13 mouse cellular contexts compared by ENCODE assay signal in genomic region chr6:127605067-127606025, GRCm38 (mm10). TPM values are rescaled to one million over a fixed set of nuclear protein-coding genes. Genes with fewer than 3 reads are reported as not detected.
DNase-seq lines count a peak whose midpoint lies in the region; ATAC-seq and TF ChIP-seq lines count a peak whose summit lies in the region.
"Had no signal": no experiment of that assay in that cellular context is flagged by ENCODE, and none has a peak within 500 bp of the region (broad histone marks: within the 10 kb centered on the region; RNA-seq: fewer than 3 reads in every experiment).

No protein-coding gene starts in this region.

- no peak for DNase-seq in kidney, adult 18-20 months
- peak; percentile 68 for DNase-seq in limb, embryonic 14.5 days (ENCODE audit: low spot score)
- DNase-seq in gastrocnemius, postnatal 10 days = no peak
- DNase-seq in ovary, postnatal 10 days (ENCODE audit: low spot score) = no peak
- DNase-seq: cerebellum, adult 8-10 months; embryo, embryonic 11 days; heart, adult 11 months had no signal

- peak; percentile 90 for ATAC-seq in kidney, embryonic 15.5 days (replicated peaks; ENCODE audit: low FRiP score)
- ATAC-seq in embryonic facial prominence, embryonic 13.5 days (ENCODE audit: insufficient number of reproducible peaks, insufficient read depth, low FRiP score, low TSS enrichment, low read depth) = no peak
- peak; percentile 72 for ATAC-seq in forebrain, embryonic 16.5 days
- peak; percentile 85 for ATAC-seq in limb, embryonic 14.5 days (ENCODE audit: low FRiP score, low read depth)
- ATAC-seq: liver, embryonic 12.5 days had no signal

- H3K27ac ChIP-seq in kidney, embryonic 15.5 days = peak overlapping the region; percentile 65
- H3K27ac ChIP-seq in embryonic facial prominence, embryonic 13.5 days = peak overlapping the region; percentile 55; the same call in 1 of the 2 replicates
- no peak overlapping the region for H3K27ac ChIP-seq in forebrain, embryonic 16.5 days (ENCODE audit: low read length)
- no peak overlapping the region; the same call in 1 of the 2 replicates for H3K27ac ChIP-seq in limb, embryonic 14.5 days (replicated peaks; ENCODE audit: low read depth, low read length)
- H3K27ac ChIP-seq: liver, embryonic 12.5 days had no signal

- H3K4me3 ChIP-seq in kidney, embryonic 15.5 days (replicated peaks) = no peak overlapping the region
- no peak overlapping the region for H3K4me3 ChIP-seq in embryonic facial prominence, embryonic 13.5 days
- H3K4me3 ChIP-seq in forebrain, embryonic 16.5 days (replicated peaks; ENCODE audit: low read length) = no peak overlapping the region
- no peak overlapping the region for H3K4me3 ChIP-seq in limb, embryonic 14.5 days (replicated peaks; ENCODE audit: low read length)
- H3K4me3 ChIP-seq: liver, embryonic 12.5 days; myocyte had no signal

- no peaks in the 10 kb centered on the region for H3K27me3 ChIP-seq in kidney, embryonic 15.5 days
- H3K27me3 ChIP-seq in embryonic facial prominence, embryonic 13.5 days = no peaks in the 10 kb centered on the region
- H3K27me3 ChIP-seq in forebrain, embryonic 16.5 days (replicated peaks; ENCODE audit: control insufficient read depth, insufficient read depth, low read length) = no peaks in the 10 kb centered on the region
- H3K27me3 ChIP-seq in limb, embryonic 14.5 days (ENCODE audit: control insufficient read depth, insufficient read depth, low read length) = no peaks in the 10 kb centered on the region
- H3K27me3 ChIP-seq: CH12.LX; liver, embryonic 12.5 days had no signal

- no peaks in the 10 kb centered on the region; the same call in 1 of the 2 replicates for H3K36me3 ChIP-seq in kidney, embryonic 15.5 days
- H3K36me3 ChIP-seq in embryonic facial prominence, embryonic 13.5 days = peaks cover 7% of the 10 kb centered on the region; the same call in 1 of the 2 replicates
- no peaks in the 10 kb centered on the region for H3K36me3 ChIP-seq in forebrain, embryonic 16.5 days (ENCODE audit: control insufficient read depth, insufficient read depth)
- no peaks in the 10 kb centered on the region for H3K36me3 ChIP-seq in limb, embryonic 14.5 days (ENCODE audit: control insufficient read depth, insufficient read depth, low read length)

- H3K4me1 ChIP-seq in kidney, embryonic 15.5 days = peaks cover 20% of the 10 kb centered on the region; the same call in 1 of the 2 replicates
- peaks cover 12% of the 10 kb centered on the region; the same call in 1 of the 2 replicates for H3K4me1 ChIP-seq in embryonic facial prominence, embryonic 13.5 days
- H3K4me1 ChIP-seq in forebrain, embryonic 16.5 days (replicated peaks; ENCODE audit: control insufficient read depth, insufficient read depth, low read length) = no peaks in the 10 kb centered on the region
- peaks cover 11% of the 10 kb centered on the region for H3K4me1 ChIP-seq in limb, embryonic 14.5 days (ENCODE audit: control insufficient read depth, insufficient read depth, low read length)
- H3K4me1 ChIP-seq: liver, embryonic 12.5 days had no signal

- H3K9me3 ChIP-seq in kidney, embryonic 15.5 days (replicated peaks) = no peaks in the 10 kb centered on the region; the same call in 1 of the 2 replicates
- peaks cover 6% of the 10 kb centered on the region for H3K9me3 ChIP-seq in embryonic facial prominence, embryonic 13.5 days
- H3K9me3 ChIP-seq in forebrain, embryonic 16.5 days (ENCODE audit: control insufficient read depth, low read length) = no peaks in the 10 kb centered on the region; the same call in 1 of the 2 replicates
- no peaks in the 10 kb centered on the region for H3K9me3 ChIP-seq in limb, embryonic 14.5 days (ENCODE audit: control insufficient read depth, low read length)

- no peak overlapping the region for H3K4me2 ChIP-seq in kidney, embryonic 15.5 days
- no peak overlapping the region for H3K4me2 ChIP-seq in embryonic facial prominence, embryonic 13.5 days
- no peak overlapping the region for H3K4me2 ChIP-seq in forebrain, embryonic 16.5 days (ENCODE audit: low read length)
- peak overlapping the region; percentile 16; the same call in 1 of the 2 replicates for H3K4me2 ChIP-seq in limb, embryonic 14.5 days (replicated peaks; ENCODE audit: low read depth, low read length, severe bottlenecking)
- H3K4me2 ChIP-seq: liver, embryonic 12.5 days had no signal

- WGBS in kidney, embryonic 15.5 days = 34% methylated on average over 15 of the region's 15 CpGs
- WGBS in embryonic facial prominence, embryonic 13.5 days = 43% methylated on average over 15 of the region's 15 CpGs
- 69% methylated on average over 15 of the region's 15 CpGs for WGBS in forebrain, embryonic 16.5 days
- 18% methylated on average over 15 of the region's 15 CpGs for WGBS in limb, embryonic 14.5 days

- TF ChIP-seq POLR2A in limb, embryonic 14.5 days (IDR thresholded peaks at IDR 0.05; ENCODE audit: borderline replicate concordance, extremely low read depth, insufficient read depth, insufficient read length) = no peak

- no peak overlapping the region for H3K9ac ChIP-seq in kidney, embryonic 15.5 days
- H3K9ac ChIP-seq in embryonic facial prominence, embryonic 13.5 days = no peak overlapping the region
- no peak overlapping the region for H3K9ac ChIP-seq in forebrain, embryonic 16.5 days (replicated peaks; ENCODE audit: low read depth, low read length)
- no peak overlapping the region for H3K9ac ChIP-seq in limb, embryonic 14.5 days (ENCODE audit: low read depth, low read length, severe bottlenecking)
- H3K9ac ChIP-seq: liver, embryonic 12.5 days had no signal

RNA-seq across cellular contexts. Expression of gene Cracr2a, which starts 44.2 kb away (rescaled TPM):
- polyA plus RNA-seq in kidney, embryonic 15.5 days (2015; fragmentation: Nextera tagmentation; extraction: Ambion mirVana) = 1.8 and 1.9 TPM in 2 replicates
- 1.4 and 2.3 TPM in 2 replicates for polyA plus RNA-seq in embryonic facial prominence, embryonic 13.5 days (2015; fragmentation: Nextera tagmentation; extraction: Ambion mirVana)
- 0.16 and 0.32 TPM in 2 replicates for polyA plus RNA-seq in forebrain, embryonic 16.5 days (2015; fragmentation: Nextera tagmentation; extraction: Ambion mirVana)
- polyA plus RNA-seq in limb, embryonic 14.5 days (2012; rRNA removed) = 1.3 and 1.5 TPM in 2 replicates
- 1.0 and 1.4 TPM in 2 replicates for polyA plus RNA-seq in limb, embryonic 14.5 days (2014; fragmentation: Nextera tagmentation; extraction: Ambion mirVana)
- total RNA-seq in gastrocnemius, postnatal 10 days (2021) = 1 to 10 TPM; 1.5 to 1.7 TPM
- polyA plus RNA-seq: myocyte had no signal

Comparison
In these comparisons a context has a peak if more than half of its experiments do, and no peak if none do; other contexts are left out.
1. H3K27ac ChIP-seq: peak in kidney, embryonic 15.5 days (single experiment) and embryonic facial prominence, embryonic 13.5 days (single experiment); none in forebrain, embryonic 16.5 days (single experiment) and limb, embryonic 14.5 days (single experiment).